ENCODE assay signal across 8 mouse cellular contexts in the genomic region with DNA sequence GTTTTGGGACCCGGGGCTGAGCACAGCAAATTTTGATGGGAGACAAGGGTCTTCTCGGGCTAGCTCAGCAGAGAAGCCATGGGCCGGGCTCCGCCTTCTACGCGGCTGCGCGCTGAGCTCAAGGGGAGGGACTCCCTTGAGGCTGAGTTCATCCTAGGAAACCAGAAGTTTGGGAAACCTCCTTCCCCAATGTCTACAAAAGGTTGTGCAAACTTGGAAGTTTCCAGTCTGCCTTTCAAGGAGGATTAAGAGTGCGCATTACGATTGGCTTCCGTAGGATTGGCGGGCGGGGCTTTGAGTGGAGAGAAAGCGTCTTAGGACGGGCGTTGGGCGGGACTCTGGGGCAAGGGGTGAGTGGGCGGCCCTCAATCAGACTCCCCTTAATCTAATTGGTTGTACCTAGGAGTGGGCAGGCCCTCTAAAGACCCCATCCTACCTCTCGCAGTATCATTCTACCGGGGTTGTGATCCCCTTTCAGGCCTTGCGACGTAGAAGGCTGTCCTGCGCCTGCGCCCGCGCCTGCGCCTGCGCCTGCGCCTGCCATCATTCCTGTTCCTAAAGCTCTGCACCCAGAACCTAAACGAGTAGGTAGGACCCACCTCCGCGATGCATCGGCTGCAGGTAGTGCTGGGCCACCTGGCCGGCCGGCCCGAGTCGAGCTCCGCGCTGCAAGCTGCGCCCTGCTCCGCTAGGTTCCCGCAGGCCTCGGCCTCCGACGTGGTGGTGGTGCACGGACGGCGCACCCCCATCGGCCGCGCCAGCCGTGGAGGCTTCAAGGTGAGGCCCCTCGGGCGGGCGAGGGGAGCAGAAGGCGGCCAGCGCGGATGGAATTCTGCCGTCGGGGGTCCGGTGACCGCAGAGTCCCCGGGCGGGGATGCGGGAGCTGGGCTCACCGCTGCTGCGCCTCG. TPM values are rescaled to one million over a fixed set of nuclear protein-coding genes. Genes with fewer than 3 reads are reported as not detected.
DNase-seq lines count a peak whose midpoint lies in the region; ATAC-seq and TF ChIP-seq lines count a peak whose summit lies in the region.

Myd88 (minus strand) TSS at position 503 of the 908 bp plus-strand sequence.

- peak within 1 kb of the TSS; percentile 86 for H3K27ac ChIP-seq in heart, embryonic 12.5 days (ENCODE audit: poor library complexity, severe bottlenecking)
- H3K27ac ChIP-seq in kidney, postnatal 0 days = peak within 1 kb of the TSS; percentile 89
- peak within 1 kb of the TSS; percentile 86 for H3K27ac ChIP-seq in liver, embryonic 11.5 days (ENCODE audit: low read depth, low read length)
- H3K27ac ChIP-seq in stomach, embryonic 14.5 days (ENCODE audit: low read length) = peak within 1 kb of the TSS; percentile 90

- H3K4me2 ChIP-seq in heart, embryonic 12.5 days = peak within 1 kb of the TSS; percentile 83
- H3K4me2 ChIP-seq in kidney, postnatal 0 days (ENCODE audit: low read length) = peak within 1 kb of the TSS; percentile 87
- peak within 1 kb of the TSS; percentile 92 for H3K4me2 ChIP-seq in liver, embryonic 11.5 days
- peak within 1 kb of the TSS; percentile 82 for H3K4me2 ChIP-seq in stomach, embryonic 14.5 days (replicated peaks; ENCODE audit: low read depth, low read length)

- H3K27me3 ChIP-seq in heart, embryonic 12.5 days (replicated peaks) = no peaks in the 10 kb centered on the region
- H3K27me3 ChIP-seq in kidney, postnatal 0 days (ENCODE audit: insufficient read depth, low read length) = no peaks in the 10 kb centered on the region
- no peaks in the 10 kb centered on the region for H3K27me3 ChIP-seq in liver, embryonic 11.5 days (replicated peaks; ENCODE audit: control insufficient read depth, insufficient read depth, low read length)
- no peaks in the 10 kb centered on the region for H3K27me3 ChIP-seq in stomach, embryonic 14.5 days (ENCODE audit: control insufficient read depth, insufficient read depth, low read length)

- H3K4me3 ChIP-seq in heart, embryonic 12.5 days = peak within 1 kb of the TSS; percentile 87
- peak within 1 kb of the TSS; percentile 57 for H3K4me3 ChIP-seq in kidney, postnatal 0 days (replicated peaks; ENCODE audit: low read depth, low read length)
- peak within 1 kb of the TSS; percentile 75 for H3K4me3 ChIP-seq in liver, embryonic 11.5 days (ENCODE audit: low read depth, low read length)
- H3K4me3 ChIP-seq in stomach, embryonic 14.5 days (ENCODE audit: low read depth, low read length) = peak within 1 kb of the TSS; percentile 69

- no peak; the same call in 1 of the 2 replicates for TF ChIP-seq CTCF in kidney, postnatal 0 days (IDR thresholded peaks at IDR 0.05; ENCODE audit: low read depth)

- H3K4me1 ChIP-seq in heart, embryonic 12.5 days (replicated peaks) = peaks cover 14% of the 10 kb centered on the region
- peaks cover 21% of the 10 kb centered on the region for H3K4me1 ChIP-seq in kidney, postnatal 0 days (replicated peaks; ENCODE audit: insufficient read depth, low read length)
- peaks cover 7% of the 10 kb centered on the region for H3K4me1 ChIP-seq in liver, embryonic 11.5 days (replicated peaks; ENCODE audit: control insufficient read depth, insufficient read depth, low read length)
- H3K4me1 ChIP-seq in stomach, embryonic 14.5 days (ENCODE audit: control insufficient read depth, insufficient read depth, low read length) = peaks cover 16% of the 10 kb centered on the region

- peak; percentile 77 for ATAC-seq in erythroid progenitor cell, adult 5-6 weeks (replicated peaks; ENCODE audit: low FRiP score, poor library complexity, severe bottlenecking)
- peak; percentile 95 for ATAC-seq in heart, embryonic 12.5 days (ENCODE audit: insufficient number of reproducible peaks, low FRiP score)
- ATAC-seq in kidney, postnatal 0 days (replicated peaks; ENCODE audit: low FRiP score, low read depth) = peak; percentile 96
- peak; percentile 97 for ATAC-seq in liver, embryonic 11.5 days (replicated peaks; ENCODE audit: low FRiP score)
- peak; percentile 98 for ATAC-seq in stomach, embryonic 14.5 days (ENCODE audit: insufficient number of reproducible peaks, insufficient read depth, low FRiP score, low read depth)

- no peaks in the 10 kb centered on the region for H3K9me3 ChIP-seq in heart, embryonic 12.5 days (replicated peaks)
- H3K9me3 ChIP-seq in kidney, postnatal 0 days (replicated peaks; ENCODE audit: low read length) = no peaks in the 10 kb centered on the region
- H3K9me3 ChIP-seq in liver, embryonic 11.5 days (ENCODE audit: control insufficient read depth, low read length) = no peaks in the 10 kb centered on the region
- no peaks in the 10 kb centered on the region for H3K9me3 ChIP-seq in stomach, embryonic 14.5 days (ENCODE audit: control insufficient read depth, low read depth, low read length)

- under 1% methylated on average over 67 of the region's 68 CpGs for WGBS in heart, embryonic 12.5 days
- WGBS in kidney, postnatal 0 days = under 1% methylated on average over 68 of the region's 68 CpGs
- under 1% methylated on average over 68 of the region's 68 CpGs for WGBS in liver, embryonic 11.5 days
- under 1% methylated on average over 68 of the region's 68 CpGs for WGBS in stomach, embryonic 14.5 days

- DNase-seq in CD4-positive helper T cell, adult 2 months (ENCODE audit: low read depth, low spot score) = peak; percentile 98
- peak; percentile 95 for DNase-seq in brain, embryonic 18.5 days (ENCODE audit: low read depth, low spot score)
- DNase-seq in kidney, postnatal 0 days (ENCODE audit: low spot score) = peak; percentile 99
- DNase-seq in liver, embryonic 11.5 days (ENCODE audit: low spot score) = peak; percentile 87
- peak; percentile 96 for DNase-seq in naive thymus-derived CD4-positive, alpha-beta T cell, adult 2 months (ENCODE audit: low read depth)

- peaks cover 43% of the 10 kb centered on the region for H3K36me3 ChIP-seq in heart, embryonic 12.5 days
- H3K36me3 ChIP-seq in kidney, postnatal 0 days (ENCODE audit: insufficient read depth, low read length) = peaks cover 32% of the 10 kb centered on the region
- peaks cover 4% of the 10 kb centered on the region for H3K36me3 ChIP-seq in liver, embryonic 11.5 days (ENCODE audit: control insufficient read depth, insufficient read depth, low read length)
- H3K36me3 ChIP-seq in stomach, embryonic 14.5 days (ENCODE audit: control insufficient read depth, insufficient read depth, low read length) = peaks cover 32% of the 10 kb centered on the region

- peak within 1 kb of the TSS; percentile 89 for H3K9ac ChIP-seq in heart, embryonic 12.5 days
- H3K9ac ChIP-seq in kidney, postnatal 0 days (ENCODE audit: low read depth, low read length) = peak within 1 kb of the TSS; percentile 70
- H3K9ac ChIP-seq in liver, embryonic 11.5 days (ENCODE audit: low read depth, low read length) = peak within 1 kb of the TSS; percentile 84
- H3K9ac ChIP-seq in stomach, embryonic 14.5 days (replicated peaks; ENCODE audit: low read depth, low read length) = peak within 1 kb of the TSS; percentile 65

RNA-seq across cellular contexts. Expression of gene Myd88, which starts in this region (rescaled TPM):
- 22.6 and 25.9 TPM in 2 replicates for total RNA-seq in erythroid progenitor cell, adult 5-6 weeks (2015; ENCODE audit: low replicate concordance)
- 5.9 and 14.0 TPM in 2 replicates for total RNA-seq in erythroid progenitor cell, adult 5-6 weeks (2017; ENCODE audit: low replicate concordance)
- polyA plus RNA-seq in heart, embryonic 12.5 days (2016; fragmentation: Nextera tagmentation; extraction: Ambion mirVana) = 10.8 and 12.7 TPM in 2 replicates
- 26.5 and 29.3 TPM in 2 replicates for polyA plus RNA-seq in kidney, postnatal 0 days (2015; fragmentation: Nextera tagmentation; extraction: Ambion mirVana)
- 28.6 and 30.6 TPM in 2 replicates for polyA plus RNA-seq in liver, embryonic 11.5 days (2014; fragmentation: Nextera tagmentation; extraction: Ambion mirVana)
- polyA plus RNA-seq in stomach, embryonic 14.5 days (2014; fragmentation: Nextera tagmentation; extraction: Ambion mirVana) = 28.4 and 33.9 TPM in 2 replicates

Comparison
In these comparisons a context has a peak if more than half of its experiments do, and no peak if none do; other contexts are left out.
1. Peak in every context shown above with its lines: DNase-seq, ATAC-seq, H3K4me3 ChIP-seq and H3K27ac ChIP-seq.